Comparison of ENCODE assay signal across 8 mouse cellular contexts in the genomic region with DNA sequence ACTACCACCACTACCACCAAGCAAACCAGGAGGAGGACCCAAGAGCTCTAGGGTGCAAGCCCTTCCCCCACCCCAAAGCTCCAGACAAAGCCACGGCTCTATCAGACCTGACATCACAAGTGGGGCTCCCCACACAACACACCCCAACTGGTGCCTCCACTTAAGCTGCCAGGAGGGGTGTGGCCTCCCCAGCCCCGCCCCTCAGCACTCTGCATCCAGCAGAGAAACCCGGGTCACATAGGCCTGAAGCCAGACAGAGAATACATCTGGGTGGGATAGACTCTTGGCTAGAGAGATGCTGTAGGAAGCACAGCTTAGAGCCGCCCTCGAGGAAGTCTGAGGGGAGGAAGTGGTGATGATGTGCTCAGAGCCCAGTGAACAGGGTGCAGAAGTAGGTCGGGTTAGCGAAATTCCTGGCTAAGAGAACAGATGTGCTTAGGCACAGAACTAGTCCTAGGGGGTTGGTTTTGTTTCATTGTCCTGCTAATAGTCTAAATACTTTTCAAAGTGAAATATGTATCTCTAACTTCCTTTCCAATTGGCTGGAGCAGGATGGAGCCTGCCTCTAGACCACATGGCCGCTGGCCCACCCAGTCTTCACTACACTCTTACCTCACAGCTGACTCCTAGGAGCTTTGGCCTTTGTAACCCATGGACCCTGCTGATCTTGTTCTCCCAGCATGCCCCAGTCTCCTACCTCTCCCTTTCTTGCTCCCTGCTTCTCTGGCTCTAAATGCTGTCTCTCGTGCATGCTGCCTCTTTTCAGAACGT. TPM values are rescaled to one million over a fixed set of nuclear protein-coding genes. Genes with fewer than 3 reads are reported as not detected.
DNase-seq lines count a peak whose midpoint lies in the region; ATAC-seq lines count a peak whose summit lies in the region.

No protein-coding gene starts in this region.

- no peaks in the 10 kb centered on the region for H3K27me3 ChIP-seq in limb, embryonic 13.5 days

- H3K9ac ChIP-seq in limb, embryonic 13.5 days, result peak overlapping the region; percentile 0

- peak; percentile 46 for DNase-seq in adrenal gland, postnatal 10 days
- DNase-seq in adrenal gland, postnatal 4 days (ENCODE audit: low spot score in 2 of 2), result no peak
- DNase-seq in 3T3-L1 (ENCODE audit: low read depth, low spot score), result peak; percentile 65
- DNase-seq in spleen, postnatal 10 days (ENCODE audit: low spot score in 2 of 2), result peak; percentile 60 to 81
- no peak for DNase-seq in layer of hippocampus, adult 11-12 months (ENCODE audit: low spot score)
- DNase-seq in cerebellum, postnatal 25 days, result no peak

- WGBS in limb, embryonic 13.5 days, result 42% methylated on average over 10 of the region's 10 CpGs

- peak overlapping the region; percentile 58; the same call in 1 of the 2 replicates for H3K27ac ChIP-seq in limb, embryonic 13.5 days

- H3K9me3 ChIP-seq in limb, embryonic 13.5 days, result no peaks in the 10 kb centered on the region

- no peak overlapping the region for H3K4me2 ChIP-seq in limb, embryonic 13.5 days (replicated peaks)

- ATAC-seq in erythroblast, adult 5-6 weeks (replicated peaks; ENCODE audit: low FRiP score, poor library complexity, severe bottlenecking), result peak; percentile 80
- ATAC-seq in limb, embryonic 13.5 days (ENCODE audit: low FRiP score, low read depth), result peak; percentile 69; the same call in 1 of the 2 replicates

- peaks cover 12% of the 10 kb centered on the region for H3K4me1 ChIP-seq in limb, embryonic 13.5 days

- no peak overlapping the region for H3K4me3 ChIP-seq in limb, embryonic 13.5 days

- peaks cover 72% of the 10 kb centered on the region for H3K36me3 ChIP-seq in limb, embryonic 13.5 days

RNA-seq across cellular contexts. Expression of a gene that starts 0.8 kb away (rescaled TPM):
- total RNA-seq in adrenal gland, postnatal 10 days (2021), result not detected
- not detected for total RNA-seq in adrenal gland, postnatal 4 days (2021)
- total RNA-seq in erythroblast, adult 5-6 weeks (2015; ENCODE audit: low replicate concordance), result not detected in 2 replicates
- total RNA-seq in erythroblast, adult 5-6 weeks (2017; ENCODE audit: low replicate concordance), result not detected in 2 replicates
- 0.51 and 0.75 TPM in 2 replicates for polyA plus RNA-seq in limb, embryonic 13.5 days (2015; fragmentation: Nextera tagmentation; extraction: Ambion mirVana)

RNA-seq across cellular contexts. Expression of a gene that starts 16.3 kb away (rescaled TPM):
- total RNA-seq in adrenal gland, postnatal 10 days (2021), result 10 to 100 TPM; 54.8 to 85.4 TPM
- 100 to 1,000 TPM; 117 to 123 TPM for total RNA-seq in adrenal gland, postnatal 4 days (2021)
- total RNA-seq in erythroblast, adult 5-6 weeks (2015; ENCODE audit: low replicate concordance), result 10.7 and 16.3 TPM in 2 replicates
- total RNA-seq in erythroblast, adult 5-6 weeks (2017; ENCODE audit: low replicate concordance), result 14.8 and 20.3 TPM in 2 replicates
- polyA plus RNA-seq in limb, embryonic 13.5 days (2015; fragmentation: Nextera tagmentation; extraction: Ambion mirVana), result 25.4 and 28.7 TPM in 2 replicates

RNA-seq across cellular contexts. Expression of a gene that starts 16.4 kb away (rescaled TPM):
- total RNA-seq in adrenal gland, postnatal 10 days (2021), result 10 to 100 TPM; 49.2 to 50.6 TPM
- total RNA-seq in adrenal gland, postnatal 4 days (2021), result 10 to 100 TPM; 56.9 to 57.4 TPM
- total RNA-seq in erythroblast, adult 5-6 weeks (2015; ENCODE audit: low replicate concordance), result 5.0 and 7.3 TPM in 2 replicates
- 8.4 and 11.2 TPM in 2 replicates for total RNA-seq in erythroblast, adult 5-6 weeks (2017; ENCODE audit: low replicate concordance)
- 18.2 and 18.5 TPM in 2 replicates for polyA plus RNA-seq in limb, embryonic 13.5 days (2015; fragmentation: Nextera tagmentation; extraction: Ambion mirVana)

RNA-seq across cellular contexts. Expression of a gene that starts 21.1 kb away (rescaled TPM):
- 10 to 100 TPM; 29.8 to 48.9 TPM for total RNA-seq in adrenal gland, postnatal 10 days (2021)
- 10 to 100 TPM; 34.9 to 35.6 TPM for total RNA-seq in adrenal gland, postnatal 4 days (2021)
- 27.5 and 57.9 TPM in 2 replicates for total RNA-seq in erythroblast, adult 5-6 weeks (2015; ENCODE audit: low replicate concordance)
- total RNA-seq in erythroblast, adult 5-6 weeks (2017; ENCODE audit: low replicate concordance), result 236 and 446 TPM in 2 replicates
- 20.4 and 21.2 TPM in 2 replicates for polyA plus RNA-seq in limb, embryonic 13.5 days (2015; fragmentation: Nextera tagmentation; extraction: Ambion mirVana)

RNA-seq across cellular contexts. Expression of a gene that starts 24.5 kb away (rescaled TPM):
- total RNA-seq in adrenal gland, postnatal 10 days (2021), result 10 to 100 TPM; 47.0 to 59.8 TPM
- total RNA-seq in adrenal gland, postnatal 4 days (2021), result 10 to 100 TPM; 63.5 to 67.5 TPM
- 11.5 and 30.4 TPM in 2 replicates for total RNA-seq in erythroblast, adult 5-6 weeks (2015; ENCODE audit: low replicate concordance)
- 8.5 and 10.5 TPM in 2 replicates for total RNA-seq in erythroblast, adult 5-6 weeks (2017; ENCODE audit: low replicate concordance)
- 128 and 141 TPM in 2 replicates for polyA plus RNA-seq in limb, embryonic 13.5 days (2015; fragmentation: Nextera tagmentation; extraction: Ambion mirVana)

Comparison
In these comparisons a context has a peak if more than half of its experiments do, and no peak if none do; other contexts are left out.
1. DNase-seq: peak in adrenal gland, postnatal 10 days (single experiment), 3T3-L1 (single experiment) and spleen, postnatal 10 days (2 of 2); none in adrenal gland, postnatal 4 days (0 of 2), layer of hippocampus, adult 11-12 months (single experiment) and cerebellum, postnatal 25 days (0 of 2).
2. RNA of a gene that starts 16.4 kb away (total RNA-seq): 56.9 to 57.4 TPM in adrenal gland, postnatal 4 days and 49.2 to 50.6 TPM in adrenal gland, postnatal 10 days; 5.0 to 11.2 TPM in erythroblast, adult 5-6 weeks; every median in the first group is over 4 times any median in the second.